Mouse (Mus musculus) heart, postnatal 36 days (tissue): Measurements from ENCODE around the gene Myh7. TPM values are rescaled to one million over a fixed set of nuclear protein-coding genes. Genes with fewer than 3 reads are reported as not detected.
"Not testable (repeated sequence)": the region's sequence is repeated elsewhere in the genome, so short reads cannot be mapped to it uniquely, and the experiment has no call there.

Experiments used
- DNase-seq, 2 experiments: peaks; one replicate each; pipeline ENCODE4 v3.0.0; 2021 to 2022
- intact Hi-C: fragments of 180-260 bp; cut with DNase I; formaldehyde crosslinking; loops from one replicate; pipeline ENCODE4 v1.15.1; 2025
- total RNA-seq, 2 experiments: library from RNA; stranded (reverse); gene quantifications; 2 replicates each; pipeline ENCODE4 v1.2.3; 2021

The Myh7 gene
- total RNA-seq, 2 experiments from 2014 or later: 2,242 to 2,437 TPM

- DNase-seq: no peak
- intact Hi-C loops: loop anchor here (1.0 kb wide), 1 partner anchor 26 kb away; no protein-coding TSS in a partner anchor
Measured at GRCm38 (mm10) chr14:54974068-54974791, 20.2 kb downstream of the Myh7 start.

- intact Hi-C loops: loop anchor here (1.0 kb wide), 1 partner anchor 28 kb away; no protein-coding TSS in a partner anchor
- DNase-seq: not testable (repeated sequence)
Measured at GRCm38 (mm10) chr14:54972786-54973185, 21.6 kb downstream of the Myh7 start.

GRCm38 (mm10) chr14:54968344-54968743, 26.1 kb downstream of the Myh7 start:
- DNase-seq: peak in 1 of 2 experiments; percentile 61
- intact Hi-C loops: no loop called here

GRCm38 (mm10) chr14:54967874-54968273, 26.6 kb downstream of the Myh7 start:
- no peak for DNase-seq
- intact Hi-C loops: no loop called here

- DNase-seq: peak; percentile 58 to 60
Measured at GRCm38 (mm10) chr14:54966320-54966977, 28.0 kb downstream of the Myh7 start, which contains the start of gene Myh6. Gene Myh6, minus strand, starts transcription at chr14:54966927.

DNA sequence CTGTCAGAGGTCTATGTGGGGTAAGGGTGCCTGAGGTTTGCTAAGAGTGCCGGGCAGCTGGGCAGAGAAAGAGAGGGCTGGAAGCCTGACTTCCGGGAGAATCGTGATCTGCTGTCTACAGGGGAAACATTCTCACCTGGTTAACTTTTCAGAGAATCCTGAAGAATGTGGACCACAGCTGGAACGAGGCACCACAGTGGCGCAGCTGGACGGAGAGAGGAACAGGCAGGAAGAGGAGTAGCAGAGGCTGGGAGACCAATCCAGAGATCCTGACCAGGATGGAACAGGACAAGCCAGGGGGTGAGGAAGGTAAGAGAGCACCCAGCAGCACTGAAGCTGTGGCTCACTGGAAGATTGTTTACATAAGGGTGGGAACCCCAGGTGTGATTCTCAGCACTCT, 28.8 kb downstream of the Myh7 start:
- intact Hi-C loops: no loop called here
- DNase-seq: no peak

More at GRCm38 (mm10) chr14:54966320-54966977, 28.0 kb downstream of the Myh7 start, which contains the start of gene Myh6:
- intact Hi-C loops: no loop called here

GRCm38 (mm10) chr14:54965044-54965443, 29.4 kb downstream of the Myh7 start:
- intact Hi-C loops: no loop called here
- DNase-seq: no peak

GRCm38 (mm10) chr14:54963727-54964126, 30.7 kb downstream of the Myh7 start:
- DNase-seq: no peak
- intact Hi-C loops: no loop called here

DNA sequence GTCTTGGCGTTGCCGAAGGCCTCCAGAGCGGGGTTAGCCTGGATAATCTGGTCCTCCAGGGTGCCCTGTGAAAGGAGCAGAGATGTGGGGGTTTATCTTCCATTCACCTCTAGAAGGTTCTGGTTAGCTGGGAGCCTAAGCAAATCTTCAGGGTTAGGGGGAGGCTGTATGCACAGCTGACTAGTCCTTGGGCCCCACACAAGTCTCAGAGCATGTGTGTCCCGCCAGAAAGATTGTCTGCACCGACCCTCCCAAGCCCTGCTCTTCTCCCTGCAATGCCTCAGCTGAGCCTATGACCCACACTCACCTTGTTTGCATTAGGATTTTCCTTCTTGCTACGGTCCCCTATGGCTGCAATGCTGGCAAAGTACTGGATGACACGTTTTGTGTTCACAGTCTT, 31.7 kb downstream of the Myh7 start:
- intact Hi-C loops: no loop called here
- DNase-seq: no peak

- intact Hi-C loops: no loop called here
- no peak for DNase-seq
Measured at GRCm38 (mm10) chr14:54961487-54961886, 32.9 kb downstream of the Myh7 start.

- no peak for DNase-seq
- intact Hi-C loops: no loop called here
Measured at GRCm38 (mm10) chr14:54960769-54961168, 33.7 kb downstream of the Myh7 start.

DNA sequence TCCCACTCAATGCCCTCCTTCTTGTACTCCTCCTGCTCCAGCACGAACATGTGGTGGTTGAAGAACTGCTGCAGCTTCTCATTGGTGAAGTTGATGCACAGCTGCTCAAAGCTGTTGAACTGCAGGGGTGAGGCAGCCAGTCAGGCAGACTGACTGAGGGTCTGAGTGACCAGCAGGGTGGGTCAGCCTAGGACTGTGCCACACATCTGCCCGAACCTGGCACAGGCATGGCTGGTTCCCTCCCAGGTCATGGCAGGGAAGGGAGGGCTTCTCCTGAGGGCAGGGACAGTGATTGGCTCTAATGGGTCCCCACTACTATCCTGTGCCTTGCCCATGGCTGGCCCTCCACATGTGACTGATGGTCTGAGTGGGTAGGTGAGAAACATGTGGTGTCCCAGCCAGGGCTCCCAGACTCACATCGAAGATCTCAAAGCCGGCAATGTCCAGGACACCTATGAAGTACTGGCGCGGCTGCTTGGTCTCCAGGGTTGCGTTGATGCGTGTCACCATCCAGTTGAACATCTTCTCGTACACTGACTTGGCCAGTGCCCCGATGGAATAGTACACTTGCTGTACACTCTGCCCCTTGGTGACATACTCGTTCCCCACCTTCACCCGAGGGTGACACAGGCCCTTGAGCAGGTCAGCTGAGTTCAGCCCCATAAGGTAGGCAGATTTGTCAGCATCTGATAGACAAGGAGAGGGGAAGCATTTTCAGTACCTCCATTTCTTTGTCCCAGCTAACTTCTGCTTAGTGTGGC, 34.4 kb downstream of the Myh7 start:
- DNase-seq, intact Hi-C loops: not testable (repeated sequence)

DNA sequence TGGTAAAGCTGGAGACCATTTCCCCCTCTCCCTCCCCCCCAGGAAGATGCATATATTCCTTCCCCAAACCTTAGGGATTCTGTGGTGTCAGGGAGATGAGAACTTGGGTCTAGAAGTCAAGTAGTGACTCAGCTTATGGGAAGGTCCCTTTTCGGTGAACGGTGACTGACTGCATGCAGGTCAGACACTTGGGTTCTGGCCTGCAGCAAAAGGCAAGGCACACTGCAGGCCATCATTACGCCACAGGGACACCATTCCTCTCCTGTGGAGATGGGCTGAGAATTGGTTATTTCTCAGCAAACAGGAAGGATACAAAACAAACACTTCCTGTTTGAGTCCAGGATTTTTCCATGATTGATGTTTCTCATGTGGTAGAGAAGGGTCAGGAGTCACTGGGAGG, 35.2 kb downstream of the Myh7 start:
- intact Hi-C loops: no loop called here
- DNase-seq: no peak

GRCm38 (mm10) chr14:54958503-54958902, 35.9 kb downstream of the Myh7 start:
- no peak for DNase-seq
- intact Hi-C loops: no loop called here

DNA sequence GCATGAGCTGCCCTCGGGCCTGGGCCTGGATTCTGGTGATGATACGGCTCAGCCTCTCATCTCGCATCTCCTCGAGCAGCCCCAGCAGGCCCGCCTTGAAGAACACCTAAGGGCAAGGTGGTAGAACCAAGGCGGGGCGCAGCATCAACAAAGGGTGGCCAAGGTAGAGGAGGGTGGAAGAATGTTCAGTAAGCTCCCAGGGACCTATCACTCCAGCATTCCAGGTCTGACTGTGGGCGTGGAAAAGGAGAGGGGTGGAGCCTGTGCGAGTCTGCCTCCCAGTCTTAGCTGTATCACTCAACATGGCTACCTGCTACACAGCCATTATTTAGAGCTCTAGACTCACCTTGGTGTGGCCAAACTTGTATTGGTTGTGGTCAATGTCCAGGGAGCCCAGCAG, 37.9 kb downstream of the Myh7 start:
- DNase-seq: no peak
- intact Hi-C loops: no loop called here

GRCm38 (mm10) chr14:54955481-54955880, 38.9 kb downstream of the Myh7 start:
- intact Hi-C loops: no loop called here
- DNase-seq: no peak

DNA sequence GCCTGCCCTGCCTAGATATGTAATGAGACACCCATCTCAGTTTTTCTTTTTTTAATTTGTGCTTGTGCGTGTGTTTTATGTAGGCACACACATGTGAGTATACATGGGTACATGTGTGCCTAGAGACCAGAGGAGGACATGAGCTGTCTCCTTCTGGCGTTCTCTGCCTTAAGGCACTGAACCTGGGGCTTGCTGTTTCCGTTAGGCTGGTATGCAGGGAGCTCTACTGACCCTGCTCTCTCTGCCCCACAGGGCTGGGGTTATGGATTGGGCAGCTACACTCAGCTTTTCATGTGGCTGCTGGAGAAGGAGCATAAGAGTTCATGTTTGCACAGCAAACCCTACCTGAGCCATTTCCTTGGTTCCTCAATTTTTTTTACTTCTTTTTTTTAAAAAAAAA, 40.0 kb downstream of the Myh7 start:
- intact Hi-C loops: no loop called here
- DNase-seq: no peak

GRCm38 (mm10) chr14:54953664-54954206, 40.7 kb downstream of the Myh7 start:
- intact Hi-C loops: no loop called here
- DNase-seq: no peak

DNA sequence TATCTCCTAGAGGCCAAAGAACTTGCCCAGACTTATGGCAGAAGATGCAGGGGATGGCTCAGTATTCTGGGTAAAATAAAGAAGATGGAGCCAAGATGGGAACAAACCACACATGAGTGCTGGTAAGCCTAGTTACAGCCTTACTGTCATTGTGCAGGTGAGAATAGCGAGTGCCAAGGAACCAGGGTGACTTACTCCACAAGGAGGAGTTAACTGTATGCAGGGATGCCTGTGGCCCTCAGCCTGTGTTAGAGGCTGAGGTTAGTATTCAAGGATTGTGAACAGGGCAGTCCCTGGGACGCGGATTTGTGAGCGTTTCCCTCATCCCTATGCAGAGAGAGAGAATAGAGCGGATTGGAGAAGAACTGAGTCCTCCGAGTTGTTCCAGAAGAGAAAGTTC, 42.8 kb downstream of the Myh7 start:
- intact Hi-C loops: no loop called here

DNA sequence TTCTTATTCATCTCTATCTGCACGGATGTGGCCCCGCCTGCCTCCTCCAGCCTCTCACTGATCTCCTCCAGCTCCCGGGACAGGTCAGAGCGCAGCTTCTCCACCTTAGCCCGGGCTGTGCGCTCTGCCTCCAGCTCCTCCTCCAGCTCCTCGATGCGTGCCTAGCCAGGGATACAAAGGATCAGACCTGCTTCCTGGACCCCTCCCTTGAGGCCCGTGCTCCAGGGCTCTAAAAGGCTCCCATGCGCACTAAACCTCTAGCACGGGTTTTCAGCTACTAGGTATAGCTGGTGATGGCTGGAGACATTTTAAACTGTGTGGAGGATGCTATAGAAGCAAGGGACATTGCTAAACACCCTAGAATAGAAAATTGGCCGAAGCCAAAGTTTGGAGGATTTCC, 43.9 kb downstream of the Myh7 start:
- no peak for DNase-seq
- intact Hi-C loops: no loop called here

More for the DNA sequence above, 42.8 kb downstream of the Myh7 start:
- DNase-seq: no peak

GRCm38 (mm10) chr14:54948781-54949180, 45.6 kb downstream of the Myh7 start:
- no peak for DNase-seq
- intact Hi-C loops: loop anchor here (1.0 kb wide), 1 partner anchor 26 kb away; no protein-coding TSS in a partner anchor
